Mouse (Mus musculus): ENCODE data around the gene 4930596D02Rik. TPM values are rescaled to one million over a fixed set of nuclear protein-coding genes. Genes with fewer than 3 reads are reported as not detected.

The 4930596D02Rik gene
- polyA plus RNA-seq (2015; fragmentation: Nextera tagmentation; extraction: Ambion mirVana) = not detected in 2 replicates

DNA sequence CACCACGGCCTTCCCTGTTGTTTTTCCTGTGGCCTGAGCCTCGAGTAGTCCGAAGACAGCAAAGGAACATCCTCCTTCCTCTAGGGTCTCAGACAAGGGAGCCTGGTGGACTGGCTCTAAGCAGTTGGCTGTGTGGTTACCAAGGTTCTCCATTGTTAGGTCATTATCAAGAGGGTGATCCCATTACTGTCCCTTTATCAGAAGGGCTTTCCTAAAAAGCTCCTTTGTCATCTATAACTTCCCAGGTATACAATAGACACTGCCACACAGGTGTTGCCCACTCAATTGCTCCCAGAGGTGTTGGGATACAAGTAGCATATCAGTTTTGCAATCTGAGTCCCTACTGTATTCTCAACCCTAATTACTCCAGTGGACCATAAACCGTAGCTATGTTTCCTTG is at the start of gene 4930596D02Rik:
TSS of gene 4930596D02Rik (minus strand) at position 101 of the 400 bp plus-strand sequence.
- Histone ChIP-seq H3K9me3 (no peaks in the 10 kb centered on the region), H3K9ac (no peak within 1 kb of the TSS), H3K4me3 (no peak within 1 kb of the TSS), H3K36me3 (no peaks in the 10 kb centered on the region), H3K4me1 (replicated peaks) (no peaks in the 10 kb centered on the region), H3K27ac (replicated peaks) (no peak within 1 kb of the TSS), H3K27me3 (no peaks in the 10 kb centered on the region), H3K4me2 (no peak within 1 kb of the TSS)
- ATAC-seq (ENCODE audit: low read depth) = no peak
- WGBS = 83% methylated on average over 4 of the region's 4 CpGs

DNA sequence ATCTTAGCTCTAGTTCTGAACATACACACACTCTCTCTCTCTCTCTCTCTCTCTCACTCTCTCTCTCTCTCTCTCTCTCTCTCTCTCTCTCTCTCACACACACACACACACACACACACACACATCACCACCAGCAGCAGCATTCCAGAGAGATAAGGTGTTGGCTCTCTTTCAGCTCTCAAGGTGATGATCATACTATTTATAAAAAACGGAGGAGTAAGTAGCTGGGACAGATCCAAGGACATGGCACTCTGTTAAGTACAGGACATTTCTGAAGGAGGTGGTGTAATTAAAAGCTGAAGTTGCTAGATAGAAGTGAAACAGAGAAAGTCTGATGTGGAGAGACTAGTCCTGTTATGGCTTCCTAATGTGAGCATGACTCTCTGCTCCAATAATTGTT is 41.5 kb upstream of the 4930596D02Rik start:
- WGBS = 62% methylated on average over 1 of the region's 1 CpGs
- H3K27me3 ChIP-seq = no peaks in the 10 kb centered on the region

DNA sequence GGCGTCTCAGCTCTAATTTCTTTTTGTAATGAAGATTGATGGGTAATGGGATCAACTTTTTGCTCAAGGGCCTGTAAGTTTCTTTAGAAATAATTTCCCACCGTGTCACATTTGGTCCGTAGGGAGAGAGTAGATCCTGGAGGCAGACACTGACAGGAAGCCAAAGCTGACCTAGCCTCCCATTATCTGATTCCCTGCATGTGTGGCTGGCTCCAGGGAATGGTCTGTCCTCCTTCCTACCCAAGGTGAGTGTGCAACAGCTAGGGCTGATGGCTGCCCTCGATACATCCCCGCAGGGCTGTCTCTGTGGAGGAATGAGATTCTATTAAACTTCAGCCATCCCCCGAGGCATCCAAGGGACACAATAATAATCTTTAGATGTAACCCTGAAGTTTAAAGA is 33.5 kb upstream of the 4930596D02Rik start:
- H3K27ac ChIP-seq (replicated peaks) = no peak overlapping the region
- no peak overlapping the region for H3K4me3 ChIP-seq
- H3K4me2 ChIP-seq = no peak overlapping the region
- no peak for ATAC-seq (ENCODE audit: low read depth)
- no peak overlapping the region for H3K9ac ChIP-seq
- H3K27me3 ChIP-seq = no peaks in the 10 kb centered on the region
- H3K4me1 ChIP-seq (replicated peaks) = no peaks in the 10 kb centered on the region
- H3K9me3 ChIP-seq = no peaks in the 10 kb centered on the region
- no peaks in the 10 kb centered on the region for H3K36me3 ChIP-seq
- 83% methylated on average over 6 of the region's 6 CpGs for WGBS

More for the DNA sequence above, 41.5 kb upstream of the 4930596D02Rik start:
- no peak overlapping the region for H3K4me3 ChIP-seq
- H3K36me3 ChIP-seq = no peaks in the 10 kb centered on the region
- H3K4me2 ChIP-seq = no peak overlapping the region
- no peaks in the 10 kb centered on the region for H3K9me3 ChIP-seq
- no peak overlapping the region for H3K9ac ChIP-seq
- H3K4me1 ChIP-seq (replicated peaks) = no peaks in the 10 kb centered on the region
- H3K27ac ChIP-seq (replicated peaks) = no peak overlapping the region
- no peak for ATAC-seq (ENCODE audit: low read depth)

DNA sequence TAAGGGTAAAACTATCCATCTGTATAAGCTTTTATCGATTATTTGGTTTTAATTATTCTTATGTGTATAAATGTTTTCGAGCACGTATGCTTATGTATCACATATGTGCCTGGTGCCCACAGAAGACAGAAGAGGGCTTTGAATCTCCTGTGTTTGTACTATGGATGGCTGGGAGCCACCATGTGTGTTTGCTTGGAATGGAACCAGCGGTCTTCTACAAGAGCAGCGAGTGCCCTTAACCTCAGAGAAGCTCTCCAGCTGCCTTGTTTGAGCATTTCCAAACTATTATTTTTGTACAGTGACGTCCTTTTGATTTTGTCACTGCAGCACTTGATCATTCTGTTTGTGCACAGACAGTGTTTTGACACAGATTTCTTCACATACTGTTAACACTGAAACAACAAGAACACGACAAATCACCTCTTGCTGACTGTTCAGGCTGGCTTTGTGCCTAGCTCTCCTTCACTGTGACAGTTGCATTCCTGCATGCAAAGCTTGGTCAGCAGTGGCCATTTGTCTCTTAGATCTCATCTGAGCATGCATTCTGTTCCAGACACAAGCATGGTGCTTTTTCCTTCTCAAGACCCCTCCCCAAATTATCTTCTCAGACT is 30.4 kb upstream of the 4930596D02Rik start:
- Histone ChIP-seq H3K27ac (replicated peaks) (no peak overlapping the region), H3K9ac (no peak overlapping the region), H3K27me3 (no peaks in the 10 kb centered on the region), H3K4me2 (no peak overlapping the region), H3K36me3 (no peaks in the 10 kb centered on the region), H3K4me3 (no peak overlapping the region), H3K9me3 (no peaks in the 10 kb centered on the region), H3K4me1 (replicated peaks) (no peaks in the 10 kb centered on the region)
- 82% methylated on average over 7 of the region's 7 CpGs for WGBS
- ATAC-seq (ENCODE audit: low read depth) = no peak

GRCm38 (mm10) chr14:35792656-35793213 is 19.0 kb downstream of the 4930596D02Rik start:
- Histone ChIP-seq H3K4me1 (replicated peaks) (peaks cover 5% of the 10 kb centered on the region; the same call in 1 of the 2 replicates), H3K27ac (replicated peaks) (no peak overlapping the region), H3K4me2 (no peak overlapping the region), H3K4me3 (no peak overlapping the region), H3K36me3 (no peaks in the 10 kb centered on the region), H3K9ac (no peak overlapping the region), H3K9me3 (no peaks in the 10 kb centered on the region), H3K27me3 (no peaks in the 10 kb centered on the region)
- 52% methylated on average over 3 of the region's 3 CpGs for WGBS
- no peak for ATAC-seq (ENCODE audit: low read depth)

GRCm38 (mm10) chr14:35780033-35780432 is 31.7 kb downstream of the 4930596D02Rik start:
- Histone ChIP-seq H3K4me2 (no peak overlapping the region), H3K36me3 (no peaks in the 10 kb centered on the region), H3K27me3 (no peaks in the 10 kb centered on the region), H3K9ac (no peak overlapping the region), H3K4me3 (no peak overlapping the region), H3K9me3 (no peaks in the 10 kb centered on the region), H3K4me1 (replicated peaks) (no peaks in the 10 kb centered on the region), H3K27ac (replicated peaks) (no peak overlapping the region)
- 67% methylated on average over 3 of the region's 3 CpGs for WGBS
- ATAC-seq (ENCODE audit: low read depth) = no peak

- no peak overlapping the region for H3K27ac ChIP-seq (replicated peaks)
- H3K9me3 ChIP-seq = no peaks in the 10 kb centered on the region
- 87% methylated on average over 1 of the region's 1 CpGs for WGBS
These were observed 38.5 kb downstream of the 4930596D02Rik start for GRCm38 (mm10) chr14:35773306-35773705.

More at GRCm38 (mm10) chr14:35773306-35773705, 38.5 kb downstream of the 4930596D02Rik start:
- no peaks in the 10 kb centered on the region for H3K36me3 ChIP-seq
- no peak overlapping the region for H3K4me3 ChIP-seq
- ATAC-seq (ENCODE audit: low read depth) = no peak
- no peaks in the 10 kb centered on the region for H3K27me3 ChIP-seq
- no peak overlapping the region for H3K4me2 ChIP-seq
- H3K4me1 ChIP-seq (replicated peaks) = no peaks in the 10 kb centered on the region
- no peak overlapping the region for H3K9ac ChIP-seq

Measured in neural tube, embryonic 13.5 days (tissue).